Mouse (Mus musculus) olfactory bulb, adult 2 months (tissue): Measurements from ENCODE around the gene Fam57b.

ENCODE experiments used
- CTCF ChIP-seq: fragments of 200-500 bp; IDR thresholded peaks from 2 replicates; pipeline ENCODE4 v1.5.1; 2012; ENCODE audit warnings: low read depth, mild to moderate bottlenecking, low read length, moderate library complexity; ENCODE audit not compliant: insufficient read depth
- POLR2A ChIP-seq: fragments of 200-500 bp; IDR thresholded peaks from 2 replicates; pipeline ENCODE4 v1.6.1; 2012; ENCODE audit warnings: mild to moderate bottlenecking, low read depth, low read length, moderate library complexity; ENCODE audit not compliant: insufficient read depth

DNA sequence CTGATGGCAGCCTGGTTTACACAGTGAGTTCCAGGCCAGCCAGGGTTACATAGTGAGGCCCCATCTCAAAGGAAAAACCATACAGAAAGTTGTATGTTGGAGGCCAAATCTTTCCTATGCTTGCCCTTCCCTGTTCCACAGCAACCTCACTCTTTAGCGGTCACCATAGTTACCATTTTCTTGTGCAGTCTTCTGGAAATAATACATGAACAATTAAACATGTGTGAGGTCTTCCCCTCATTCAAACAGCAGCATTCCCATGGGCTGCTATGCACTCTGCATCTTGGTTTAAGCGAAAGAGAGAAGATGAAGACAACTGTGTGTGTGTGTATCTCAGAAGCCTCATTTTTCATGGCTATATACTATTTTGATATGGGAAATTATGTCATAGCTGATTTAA lies 48.0 kb downstream of the Fam57b start:
- TF ChIP-seq CTCF (no peak), POLR2A (no peak)
